8 mouse cellular contexts compared by ENCODE assay signal in genomic region chr6:5509757-5510156, GRCm38 (mm10). TPM values are rescaled to one million over a fixed set of nuclear protein-coding genes. Genes with fewer than 3 reads are reported as not detected.
DNase-seq lines count a peak whose midpoint lies in the region; ATAC-seq lines count a peak whose summit lies in the region.

No protein-coding gene starts in this region.

- H3K27me3 ChIP-seq in heart, embryonic 12.5 days (replicated peaks) = no peaks in the 10 kb centered on the region

- H3K4me3 ChIP-seq in heart, embryonic 12.5 days = no peak overlapping the region

- no peak overlapping the region for H3K9ac ChIP-seq in heart, embryonic 12.5 days

- DNase-seq in NIH3T3 (ENCODE audit: low read depth) = peak; percentile 89
- peak; percentile 41 to 68 for DNase-seq in adrenal gland, postnatal 36 days
- peak; percentile 90 for DNase-seq in kidney, postnatal 14 days
- peak; percentile 91 for DNase-seq in lung, postnatal 36 days
- no peak for DNase-seq in cerebellum, adult 8-10 months
- DNase-seq in neural tube, embryonic 10.5 days (ENCODE audit: extremely low spot score, low spot score) = no peak

- no peaks in the 10 kb centered on the region for H3K36me3 ChIP-seq in heart, embryonic 12.5 days

- peaks cover 18% of the 10 kb centered on the region for H3K4me1 ChIP-seq in heart, embryonic 12.5 days (replicated peaks)

- peak overlapping the region; percentile 73 for H3K27ac ChIP-seq in heart, embryonic 12.5 days (ENCODE audit: poor library complexity, severe bottlenecking)

- H3K4me2 ChIP-seq in heart, embryonic 12.5 days = peak overlapping the region; percentile 43; the same call in 1 of the 2 replicates

- 0 out of 2 replicates have a peak, but pooled peaks have one; percentile 45 for ATAC-seq in heart, embryonic 12.5 days (ENCODE audit: insufficient number of reproducible peaks, low FRiP score)
- no peak for ATAC-seq in activated CD4-positive, CD25-positive, alpha-beta regulatory T cell, adult 4 months

- no peaks in the 10 kb centered on the region for H3K9me3 ChIP-seq in heart, embryonic 12.5 days (replicated peaks)

- 17% methylated on average over 5 of the region's 5 CpGs for WGBS in heart, embryonic 12.5 days

RNA-seq across cellular contexts. Expression of gene Pdk4, which starts 13.6 kb away (rescaled TPM):
- 100 to 1,000 TPM; 275 to 333 TPM for total RNA-seq in adrenal gland, postnatal 36 days (2021)
- 20.4 and 22.5 TPM in 2 replicates for polyA plus RNA-seq in heart, embryonic 12.5 days (2016; fragmentation: Nextera tagmentation; extraction: Ambion mirVana)
- polyA plus RNA-seq in activated CD4-positive, CD25-positive, alpha-beta regulatory T cell, adult 4 months (2017; shearing (Covaris generic)) = not detected

Comparison
In these comparisons a context has a peak if more than half of its experiments do, and no peak if none do; other contexts are left out.
1. DNase-seq: peak in NIH3T3 (single experiment), adrenal gland, postnatal 36 days (2 of 2), kidney, postnatal 14 days (single experiment) and lung, postnatal 36 days (single experiment); none in cerebellum, adult 8-10 months (single experiment) and neural tube, embryonic 10.5 days (single experiment).
2. RNA of gene Pdk4, which starts 13.6 kb away (polyA plus RNA-seq): 20.4 to 22.5 TPM in heart, embryonic 12.5 days; not detected in activated CD4-positive, CD25-positive, alpha-beta regulatory T cell, adult 4 months; every median in the first group is over 10 times any median in the second.